Mouse (Mus musculus): ENCODE data around the gene Gtf2f2. TPM values are rescaled to one million over a fixed set of nuclear protein-coding genes. Genes with fewer than 3 reads are reported as not detected.
A peak's percentile ranks its signal among the peaks of the same experiment; 100 is the strongest.

Gtf2f2 gene
- polyA plus RNA-seq, 1 experiment = 24.3 TPM

DNA sequence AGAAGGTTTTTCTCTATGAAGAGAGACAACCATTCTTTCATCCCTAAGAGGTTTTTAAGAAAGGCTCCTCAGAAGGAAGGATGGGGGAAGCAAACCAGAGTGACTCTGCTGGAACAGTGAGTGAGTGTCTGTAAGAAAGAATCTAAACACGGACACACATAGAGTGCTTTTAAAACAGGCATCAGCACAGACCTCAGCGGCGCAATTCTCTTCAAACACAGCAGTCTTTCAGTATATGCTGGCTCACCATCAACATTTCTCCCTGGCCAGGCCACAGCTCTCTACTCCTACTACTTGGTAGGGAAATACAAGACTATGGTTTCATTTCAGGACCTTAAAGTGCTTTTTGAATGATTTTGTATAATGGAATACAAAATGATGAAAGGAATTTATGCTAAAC is 29.4 kb downstream of the Gtf2f2 start:
- Histone ChIP-seq H3K4me2 (ENCODE audit: low read depth) (no peak overlapping the region), H3K79me2 (ENCODE audit: control insufficient read depth, insufficient read depth) (peaks cover 25% of the 10 kb centered on the region), H3K27me3 (ENCODE audit: control insufficient read depth, insufficient read depth, insufficient read length) (no peaks in the 10 kb centered on the region), H3K36me3 (ENCODE audit: control insufficient read depth, insufficient read depth) (no peaks in the 10 kb centered on the region), H3K4me3 (no peak overlapping the region), H3ac (ENCODE audit: control insufficient read depth, insufficient read length) (no peak overlapping the region)
- TF ChIP-seq MYOG (IDR thresholded peaks at IDR 0.05; ENCODE audit: control insufficient read depth in 1 of 3, insufficient read depth in 1 of 3, insufficient read length in 2 of 3, low read depth in 2 of 3) (no peak), TCF12 (IDR thresholded peaks at IDR 0.05; ENCODE audit: insufficient read depth, poor library complexity, severe bottlenecking) (no peak), TCF3 (IDR thresholded peaks at IDR 0.05; ENCODE audit: insufficient read length, low read depth) (no peak), MAX (IDR thresholded peaks at IDR 0.05; ENCODE audit: low read depth) (no peak), SRF (IDR thresholded peaks at IDR 0.05; ENCODE audit: control insufficient read depth, insufficient read length, low read depth) (no peak), MYOD1 (IDR thresholded peaks at IDR 0.05; ENCODE audit: control insufficient read depth in 1 of 3, insufficient read length in 2 of 3, low read depth in 2 of 3) (no peak), POLR2AphosphoS2 (IDR thresholded peaks at IDR 0.05; ENCODE audit: insufficient read length, low read depth) (no peak), REST (IDR thresholded peaks at IDR 0.05; ENCODE audit: insufficient read depth, insufficient read length) (no peak), USF1 (IDR thresholded peaks at IDR 0.05; ENCODE audit: low read depth) (no peak), E2F4 (IDR thresholded peaks at IDR 0.05; ENCODE audit: insufficient read depth) (no peak), CEBPB (IDR thresholded peaks at IDR 0.05; ENCODE audit: insufficient read depth, poor library complexity, severe bottlenecking) (no peak), POLR2A (IDR thresholded peaks at IDR 0.05; ENCODE audit: insufficient read length, low read depth) (no peak)

- Histone ChIP-seq H3K27me3 (ENCODE audit: control insufficient read depth, insufficient read depth, insufficient read length) (no peaks in the 10 kb centered on the region), H3K4me3 (no peak overlapping the region), H3K36me3 (ENCODE audit: control insufficient read depth, insufficient read depth) (no peaks in the 10 kb centered on the region), H3ac (ENCODE audit: control insufficient read depth, insufficient read length) (no peak overlapping the region), H3K4me2 (ENCODE audit: low read depth) (no peak overlapping the region), H3K79me2 (ENCODE audit: control insufficient read depth, insufficient read depth) (peaks cover 10% of the 10 kb centered on the region)
- TF ChIP-seq MYOG (IDR thresholded peaks at IDR 0.05; ENCODE audit: control insufficient read depth in 1 of 3, insufficient read depth in 1 of 3, insufficient read length in 2 of 3, low read depth in 2 of 3) = no peak
- TF ChIP-seq REST (IDR thresholded peaks at IDR 0.05; ENCODE audit: insufficient read depth, insufficient read length) = no peak
- no peak for TF ChIP-seq SRF (IDR thresholded peaks at IDR 0.05; ENCODE audit: control insufficient read depth, insufficient read length, low read depth)
Measured at GRCm38 (mm10) chr14:75976107-75976506, 34.6 kb downstream of the Gtf2f2 start.

GRCm38 (mm10) chr14:75967291-75967690 is 43.4 kb downstream of the Gtf2f2 start:
- TF ChIP-seq CEBPB (IDR thresholded peaks at IDR 0.05; ENCODE audit: insufficient read depth, poor library complexity, severe bottlenecking) (no peak), E2F4 (IDR thresholded peaks at IDR 0.05; ENCODE audit: insufficient read depth) (no peak), MAX (IDR thresholded peaks at IDR 0.05; ENCODE audit: low read depth) (no peak)
- Histone ChIP-seq H3K79me2 (ENCODE audit: control insufficient read depth, insufficient read depth) (peaks cover 28% of the 10 kb centered on the region), H3K4me2 (ENCODE audit: low read depth) (peak overlapping the region; percentile 51), H3K27me3 (ENCODE audit: control insufficient read depth, insufficient read depth, insufficient read length) (no peaks in the 10 kb centered on the region), H3ac (ENCODE audit: control insufficient read depth, insufficient read length) (no peak overlapping the region), H3K36me3 (ENCODE audit: control insufficient read depth, insufficient read depth) (no peaks in the 10 kb centered on the region), H3K4me3 (no peak overlapping the region)

- Histone ChIP-seq H3K27me3 (ENCODE audit: control insufficient read depth, insufficient read depth, insufficient read length) (no peaks in the 10 kb centered on the region), H3ac (ENCODE audit: control insufficient read depth, insufficient read length) (no peak overlapping the region), H3K79me2 (ENCODE audit: control insufficient read depth, insufficient read depth) (peaks cover 13% of the 10 kb centered on the region), H3K4me2 (ENCODE audit: low read depth) (no peak overlapping the region), H3K36me3 (ENCODE audit: control insufficient read depth, insufficient read depth) (no peaks in the 10 kb centered on the region), H3K4me3 (no peak overlapping the region)
- no peak for TF ChIP-seq MYOG (IDR thresholded peaks at IDR 0.05; ENCODE audit: control insufficient read depth in 1 of 3, insufficient read depth in 1 of 3, insufficient read length in 2 of 3, low read depth in 2 of 3)
- no peak for TF ChIP-seq POLR2A (IDR thresholded peaks at IDR 0.05; ENCODE audit: insufficient read length, low read depth)
- TF ChIP-seq MYOD1 (IDR thresholded peaks at IDR 0.05; ENCODE audit: control insufficient read depth in 1 of 3, insufficient read length in 2 of 3, low read depth in 2 of 3) = no peak
- no peak for TF ChIP-seq TCF3 (IDR thresholded peaks at IDR 0.05; ENCODE audit: insufficient read length, low read depth)
- no peak for TF ChIP-seq REST (IDR thresholded peaks at IDR 0.05; ENCODE audit: insufficient read depth, insufficient read length)
- TF ChIP-seq E2F4 (IDR thresholded peaks at IDR 0.05; ENCODE audit: insufficient read depth) = no peak
- no peak for TF ChIP-seq CEBPB (IDR thresholded peaks at IDR 0.05; ENCODE audit: insufficient read depth, poor library complexity, severe bottlenecking)
- no peak for TF ChIP-seq SRF (IDR thresholded peaks at IDR 0.05; ENCODE audit: control insufficient read depth, insufficient read length, low read depth)
- no peak for TF ChIP-seq TCF12 (IDR thresholded peaks at IDR 0.05; ENCODE audit: insufficient read depth, poor library complexity, severe bottlenecking)
Measured at GRCm38 (mm10) chr14:75964433-75964832, 46.2 kb downstream of the Gtf2f2 start.

- Histone ChIP-seq H3K36me3 (ENCODE audit: control insufficient read depth, insufficient read depth) (no peaks in the 10 kb centered on the region), H3K4me3 (no peak overlapping the region), H3K4me2 (ENCODE audit: low read depth) (no peak overlapping the region), H3ac (ENCODE audit: control insufficient read depth, insufficient read length) (no peak overlapping the region), H3K79me2 (ENCODE audit: control insufficient read depth, insufficient read depth) (peaks cover 13% of the 10 kb centered on the region), H3K27me3 (ENCODE audit: control insufficient read depth, insufficient read depth, insufficient read length) (no peaks in the 10 kb centered on the region)
- TF ChIP-seq CEBPB (IDR thresholded peaks at IDR 0.05; ENCODE audit: insufficient read depth, poor library complexity, severe bottlenecking) = no peak
Measured at GRCm38 (mm10) chr14:75964000-75964399, 46.7 kb downstream of the Gtf2f2 start.

- Histone ChIP-seq H3K4me3 (no peak overlapping the region), H3ac (ENCODE audit: control insufficient read depth, insufficient read length) (no peak overlapping the region), H3K4me2 (ENCODE audit: low read depth) (no peak overlapping the region), H3K27me3 (ENCODE audit: control insufficient read depth, insufficient read depth, insufficient read length) (no peaks in the 10 kb centered on the region), H3K79me2 (ENCODE audit: control insufficient read depth, insufficient read depth) (peaks cover 13% of the 10 kb centered on the region), H3K36me3 (ENCODE audit: control insufficient read depth, insufficient read depth) (no peaks in the 10 kb centered on the region)
- TF ChIP-seq POLR2AphosphoS2 (IDR thresholded peaks at IDR 0.05; ENCODE audit: insufficient read length, low read depth) (no peak), MYOD1 (IDR thresholded peaks at IDR 0.05; ENCODE audit: control insufficient read depth in 1 of 3, insufficient read length in 2 of 3, low read depth in 2 of 3) (no peak), POLR2A (IDR thresholded peaks at IDR 0.05; ENCODE audit: insufficient read length, low read depth) (no peak), E2F4 (IDR thresholded peaks at IDR 0.05; ENCODE audit: insufficient read depth) (no peak), TCF12 (IDR thresholded peaks at IDR 0.05; ENCODE audit: insufficient read depth, poor library complexity, severe bottlenecking) (no peak), TCF3 (IDR thresholded peaks at IDR 0.05; ENCODE audit: insufficient read length, low read depth) (no peak), MYOG (IDR thresholded peaks at IDR 0.05; ENCODE audit: control insufficient read depth in 1 of 3, insufficient read depth in 1 of 3, insufficient read length in 2 of 3, low read depth in 2 of 3) (no peak), USF1 (IDR thresholded peaks at IDR 0.05; ENCODE audit: low read depth) (no peak), MAX (IDR thresholded peaks at IDR 0.05; ENCODE audit: low read depth) (no peak), CEBPB (IDR thresholded peaks at IDR 0.05; ENCODE audit: insufficient read depth, poor library complexity, severe bottlenecking) (no peak), REST (IDR thresholded peaks at IDR 0.05; ENCODE audit: insufficient read depth, insufficient read length) (no peak), SRF (IDR thresholded peaks at IDR 0.05; ENCODE audit: control insufficient read depth, insufficient read length, low read depth) (no peak)
Measured at GRCm38 (mm10) chr14:75963215-75963614, 47.5 kb downstream of the Gtf2f2 start.
